Mouse (Mus musculus) forebrain, embryonic 16.5 days (tissue): ENCODE measurements at regions not wholly inside any gene's neighbourhood (a gene's known extent, or its start where the extent isn't known, plus 50 kb on each side); places are given as distances from the start of the nearest gene placed in this dataset.

ENCODE experiments used
- ATAC-seq: fragments of 200-750 bp; cut with Nextera tagmentation; 2 replicates; pipeline ENCODE4 v1.8.0; 2017; ENCODE audit warnings: mild to moderate bottlenecking, moderate library complexity
- H3K27ac ChIP-seq: fragments of 300-500 bp; sonication (generic); 2 replicates; pipeline ENCODE4 v1.5.1; 2014; ENCODE audit warnings: low read length, control low read depth
- H3K27me3 ChIP-seq: fragments of 300-500 bp; sonication (generic); replicated peaks from 2 replicates; pipeline ENCODE4 v1.6.1; 2014; ENCODE audit warnings: low read length; ENCODE audit not compliant: control insufficient read depth, insufficient read depth
- H3K36me3 ChIP-seq: fragments of 300-500 bp; sonication (generic); 2 replicates; pipeline ENCODE4 v1.6.1; 2014; ENCODE audit not compliant: control insufficient read depth, insufficient read depth
- H3K4me1 ChIP-seq: fragments of 300-500 bp; sonication (generic); replicated peaks from 2 replicates; pipeline ENCODE4 v1.6.1; 2014; ENCODE audit warnings: low read length; ENCODE audit not compliant: control insufficient read depth, insufficient read depth
- H3K4me2 ChIP-seq: fragments of 300-500 bp; sonication (generic); 2 replicates; pipeline ENCODE4 v1.6.1; 2014; ENCODE audit warnings: mild to moderate bottlenecking, low read length, control low read depth
- H3K4me3 ChIP-seq: fragments of 300-500 bp; sonication (generic); replicated peaks from 2 replicates; pipeline ENCODE4 v1.5.1; 2014; ENCODE audit warnings: mild to moderate bottlenecking, low read length, control low read depth
- H3K9ac ChIP-seq: fragments of 300-500 bp; sonication (generic); replicated peaks from 2 replicates; pipeline ENCODE4 v1.6.1; 2014; ENCODE audit warnings: low read depth, low read length, control low read depth
- H3K9me3 ChIP-seq: fragments of 300-500 bp; sonication (generic); 2 replicates; pipeline ENCODE4 v1.6.1; 2016; ENCODE audit warnings: low read length; ENCODE audit not compliant: control insufficient read depth
- WGBS: fragments of 180-500 bp; shearing (Covaris S2); extraction: QIAGEN DNeasy Blood & Tissue Kit; methylation state at CpG from one replicate; pipeline ENCODE4 v1.1.7; 2014; 5-methylcytosine and 5-hydroxymethylcytosine counted together

- no peak for ATAC-seq
- no peak overlapping the region for H3K27ac ChIP-seq
- no peak overlapping the region for H3K9ac ChIP-seq
- WGBS, result 31% methylated on average over 11 of the region's 11 CpGs
- H3K4me1 ChIP-seq, result peaks cover 5% of the 10 kb centered on the region
- peak overlapping the region; percentile 22; the same call in 1 of the 2 replicates for H3K4me2 ChIP-seq
- no peaks in the 10 kb centered on the region for H3K27me3 ChIP-seq
- H3K9me3 ChIP-seq, result no peaks in the 10 kb centered on the region
- H3K4me3 ChIP-seq, result no peak overlapping the region
- H3K36me3 ChIP-seq, result no peaks in the 10 kb centered on the region
Measured at GRCm38 (mm10) chr2:169158760-169159159, 203.4 kb upstream of the Zfp64 start.

GRCm38 (mm10) chr2:169158005-169158673 lies 202.8 kb upstream of the Zfp64 start:
- no peak overlapping the region for H3K9ac ChIP-seq
- WGBS, result 63% methylated on average over 17 of the region's 17 CpGs
- H3K4me2 ChIP-seq, result peak overlapping the region; percentile 22; the same call in 1 of the 2 replicates
- peaks cover 5% of the 10 kb centered on the region for H3K4me1 ChIP-seq
- H3K4me3 ChIP-seq, result no peak overlapping the region
- no peaks in the 10 kb centered on the region for H3K36me3 ChIP-seq
- no peak for ATAC-seq
- no peak overlapping the region for H3K27ac ChIP-seq
- no peaks in the 10 kb centered on the region for H3K27me3 ChIP-seq
- no peaks in the 10 kb centered on the region for H3K9me3 ChIP-seq

- H3K9ac ChIP-seq, result no peak overlapping the region
- WGBS, result 68% methylated on average over 8 of the region's 8 CpGs
- H3K27me3 ChIP-seq, result no peaks in the 10 kb centered on the region
- H3K4me3 ChIP-seq, result no peak overlapping the region
- no peak overlapping the region for H3K27ac ChIP-seq
- no peaks in the 10 kb centered on the region for H3K9me3 ChIP-seq
- H3K4me1 ChIP-seq, result peaks cover 5% of the 10 kb centered on the region
- H3K4me2 ChIP-seq, result no peak overlapping the region
- no peak for ATAC-seq
- H3K36me3 ChIP-seq, result no peaks in the 10 kb centered on the region
Measured at GRCm38 (mm10) chr2:169156908-169157307, 201.5 kb upstream of the Zfp64 start.

- 88% methylated on average over 12 of the region's 12 CpGs for WGBS
- no peak overlapping the region for H3K4me3 ChIP-seq
- H3K9me3 ChIP-seq, result no peaks in the 10 kb centered on the region
- no peaks in the 10 kb centered on the region for H3K36me3 ChIP-seq
- H3K4me1 ChIP-seq, result peaks cover 5% of the 10 kb centered on the region
- no peaks in the 10 kb centered on the region for H3K27me3 ChIP-seq
- no peak overlapping the region for H3K27ac ChIP-seq
- no peak overlapping the region for H3K4me2 ChIP-seq
- H3K9ac ChIP-seq, result no peak overlapping the region
- ATAC-seq, result no peak
Measured at GRCm38 (mm10) chr2:169154881-169155280, 199.5 kb upstream of the Zfp64 start.

GRCm38 (mm10) chr2:169147655-169148054 lies 192.3 kb upstream of the Zfp64 start:
- no peak overlapping the region for H3K27ac ChIP-seq
- H3K4me1 ChIP-seq, result no peaks in the 10 kb centered on the region
- no peak overlapping the region for H3K9ac ChIP-seq
- no peak overlapping the region for H3K4me2 ChIP-seq
- 89% methylated on average over 7 of the region's 7 CpGs for WGBS
- no peaks in the 10 kb centered on the region for H3K9me3 ChIP-seq
- no peaks in the 10 kb centered on the region for H3K27me3 ChIP-seq
- no peaks in the 10 kb centered on the region for H3K36me3 ChIP-seq
- no peak overlapping the region for H3K4me3 ChIP-seq
- ATAC-seq, result no peak

GRCm38 (mm10) chr2:169142224-169142623 lies 186.8 kb upstream of the Zfp64 start:
- 79% methylated on average over 8 of the region's 8 CpGs for WGBS

GRCm38 (mm10) chr2:169133855-169134254 lies 178.5 kb upstream of the Zfp64 start:
- Histone ChIP-seq H3K9ac (no peak overlapping the region), H3K36me3 (no peaks in the 10 kb centered on the region), H3K4me2 (no peak overlapping the region), H3K27me3 (no peaks in the 10 kb centered on the region), H3K27ac (no peak overlapping the region), H3K4me1 (0 out of 2 replicates have a peak, but pooled peaks cover 2% of the 10 kb centered on the region), H3K9me3 (no peaks in the 10 kb centered on the region), H3K4me3 (no peak overlapping the region)
- 78% methylated on average over 15 of the region's 15 CpGs for WGBS
- no peak for ATAC-seq

More at GRCm38 (mm10) chr2:169142224-169142623, 186.8 kb upstream of the Zfp64 start:
- H3K4me1 ChIP-seq, result no peaks in the 10 kb centered on the region
- H3K9ac ChIP-seq, result no peak overlapping the region
- no peak overlapping the region for H3K4me3 ChIP-seq
- H3K27ac ChIP-seq, result no peak overlapping the region
- no peak overlapping the region for H3K4me2 ChIP-seq
- no peak for ATAC-seq
- H3K36me3 ChIP-seq, result no peaks in the 10 kb centered on the region
- no peaks in the 10 kb centered on the region for H3K9me3 ChIP-seq
- no peaks in the 10 kb centered on the region for H3K27me3 ChIP-seq

- H3K4me1 ChIP-seq, result no peaks in the 10 kb centered on the region
- H3K9me3 ChIP-seq, result peaks cover 4% of the 10 kb centered on the region; the same call in 1 of the 2 replicates
- no peak overlapping the region for H3K4me2 ChIP-seq
- H3K36me3 ChIP-seq, result no peaks in the 10 kb centered on the region
- H3K4me3 ChIP-seq, result no peak overlapping the region
- ATAC-seq, result no peak
- WGBS, result 92% methylated on average over 10 of the region's 10 CpGs
- H3K9ac ChIP-seq, result no peak overlapping the region
- no peak overlapping the region for H3K27ac ChIP-seq
- H3K27me3 ChIP-seq, result no peaks in the 10 kb centered on the region
Measured at GRCm38 (mm10) chr2:169125476-169125875, 170.1 kb upstream of the Zfp64 start.

GRCm38 (mm10) chr2:169122887-169123286 lies 167.5 kb upstream of the Zfp64 start:
- ATAC-seq, result no peak
- H3K4me1 ChIP-seq, result no peaks in the 10 kb centered on the region
- WGBS, result 91% methylated on average over 7 of the region's 7 CpGs

GRCm38 (mm10) chr2:169116841-169117240 lies 161.5 kb upstream of the Zfp64 start:
- H3K27ac ChIP-seq, result no peak overlapping the region
- ATAC-seq, result no peak
- no peaks in the 10 kb centered on the region for H3K36me3 ChIP-seq
- no peaks in the 10 kb centered on the region for H3K4me1 ChIP-seq
- 63% methylated on average over 10 of the region's 10 CpGs for WGBS
- no peak overlapping the region for H3K9ac ChIP-seq
- no peak overlapping the region for H3K4me2 ChIP-seq
- H3K9me3 ChIP-seq, result no peaks in the 10 kb centered on the region
- no peaks in the 10 kb centered on the region for H3K27me3 ChIP-seq
- H3K4me3 ChIP-seq, result no peak overlapping the region

More at GRCm38 (mm10) chr2:169122887-169123286, 167.5 kb upstream of the Zfp64 start:
- no peak overlapping the region for H3K27ac ChIP-seq
- H3K4me3 ChIP-seq, result no peak overlapping the region
- no peak overlapping the region for H3K4me2 ChIP-seq
- H3K9me3 ChIP-seq, result peaks cover 4% of the 10 kb centered on the region; the same call in 1 of the 2 replicates
- H3K9ac ChIP-seq, result no peak overlapping the region
- no peaks in the 10 kb centered on the region for H3K27me3 ChIP-seq
- H3K36me3 ChIP-seq, result no peaks in the 10 kb centered on the region
